Comparison of ENCODE assay signal across 24 mouse cellular contexts in the genomic region with DNA sequence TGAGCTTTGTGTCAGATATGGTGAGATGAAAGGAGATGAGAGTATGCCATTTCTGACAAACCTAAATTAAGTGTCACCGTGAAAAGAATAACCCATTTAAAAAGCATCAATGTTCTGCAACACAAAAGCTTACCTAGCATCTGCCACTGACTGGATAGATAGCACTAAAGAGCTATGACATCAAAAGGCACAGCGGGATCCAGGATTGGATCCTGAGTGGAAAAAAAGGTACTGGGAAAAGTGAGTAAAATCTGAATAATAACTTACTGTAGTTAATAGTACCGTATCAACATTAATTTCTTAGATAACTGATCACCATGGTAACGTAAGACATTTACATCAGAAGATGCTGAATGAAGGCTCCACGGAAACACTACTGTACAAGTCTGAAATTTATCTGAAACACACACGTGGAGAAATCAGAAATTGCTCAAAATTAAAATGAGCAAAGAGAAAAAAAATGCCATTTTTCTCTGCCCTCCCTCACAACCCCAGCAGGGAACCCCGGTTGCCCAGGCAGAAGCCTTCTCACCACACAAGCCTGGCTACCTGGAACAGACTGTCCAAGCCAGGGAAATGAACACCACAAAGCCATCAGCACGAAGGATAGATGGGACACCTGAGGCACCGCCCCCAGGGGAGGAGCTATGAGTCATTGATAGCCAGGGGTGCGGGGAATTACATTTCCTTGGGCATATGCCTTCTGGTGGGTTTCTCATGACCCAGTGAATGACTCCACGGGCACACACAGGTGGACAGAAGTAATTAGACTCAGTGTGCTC.
DNase-seq lines count a peak whose midpoint lies in the region; ATAC-seq and TF ChIP-seq lines count a peak whose summit lies in the region.
"Had no signal": no experiment of that assay in that cellular context is flagged by ENCODE, and none has a peak within 500 bp of the region (broad histone marks: within the 10 kb centered on the region; RNA-seq: fewer than 3 reads in every experiment).

No protein-coding gene starts in this region.

- peak overlapping the region; percentile 21; the same call in 1 of the 2 replicates for H3K27ac ChIP-seq in forebrain, postnatal 0 days (ENCODE audit: low read depth, low read length)
- no peak overlapping the region for H3K27ac ChIP-seq in forebrain, embryonic 15.5 days (replicated peaks)
- H3K27ac ChIP-seq in midbrain, embryonic 15.5 days: no peak overlapping the region
- H3K27ac ChIP-seq in midbrain, embryonic 10.5 days (replicated peaks): no peak overlapping the region
- H3K27ac ChIP-seq: embryonic facial prominence, embryonic 10.5 days; embryonic facial prominence, embryonic 13.5 days; heart, adult 2 months; heart, embryonic 10.5 days; heart, embryonic 13.5 days; hindbrain, embryonic 12.5 days; hindbrain, embryonic 15.5 days had no signal

- no peak overlapping the region for H3K4me2 ChIP-seq in forebrain, postnatal 0 days (ENCODE audit: low read depth)
- no peak overlapping the region for H3K4me2 ChIP-seq in forebrain, embryonic 15.5 days (replicated peaks)
- no peak overlapping the region for H3K4me2 ChIP-seq in midbrain, embryonic 15.5 days
- H3K4me2 ChIP-seq: embryonic facial prominence, embryonic 13.5 days; heart, embryonic 13.5 days; hindbrain, embryonic 12.5 days; hindbrain, embryonic 15.5 days had no signal

- H3K27me3 ChIP-seq in forebrain, postnatal 0 days (ENCODE audit: insufficient read depth, low read length): no peaks in the 10 kb centered on the region
- no peaks in the 10 kb centered on the region for H3K27me3 ChIP-seq in forebrain, embryonic 15.5 days
- no peaks in the 10 kb centered on the region for H3K27me3 ChIP-seq in midbrain, embryonic 15.5 days (replicated peaks)
- no peaks in the 10 kb centered on the region for H3K27me3 ChIP-seq in midbrain, embryonic 10.5 days (ENCODE audit: low read depth, poor library complexity, severe bottlenecking)
- H3K27me3 ChIP-seq: embryonic facial prominence, embryonic 13.5 days; heart, embryonic 13.5 days; hindbrain, embryonic 12.5 days; hindbrain, embryonic 15.5 days had no signal

- ATAC-seq in forebrain, postnatal 0 days: peak; percentile 86
- no peak for ATAC-seq in forebrain, embryonic 15.5 days (replicated peaks)
- peak; percentile 77 for ATAC-seq in midbrain, embryonic 15.5 days (replicated peaks)
- ATAC-seq: activated CD4-positive, CD25-positive, alpha-beta regulatory T cell, adult 4 months had no signal

- H3K9ac ChIP-seq in forebrain, postnatal 0 days: no peak overlapping the region
- H3K9ac ChIP-seq in forebrain, embryonic 15.5 days (replicated peaks): no peak overlapping the region
- no peak overlapping the region for H3K9ac ChIP-seq in midbrain, embryonic 15.5 days
- H3K9ac ChIP-seq: embryonic facial prominence, embryonic 13.5 days; heart, embryonic 13.5 days; hindbrain, embryonic 12.5 days; hindbrain, embryonic 15.5 days had no signal

- no peak for TF ChIP-seq CTCF in forebrain, postnatal 0 days (IDR thresholded peaks at IDR 0.05; ENCODE audit: low read depth)
- TF ChIP-seq CTCF in brain, embryonic 14.5 days (IDR thresholded peaks at IDR 0.05; ENCODE audit: borderline replicate concordance, extremely low read depth, insufficient read depth, insufficient read length): no peak

- TF ChIP-seq POLR2A in brain, embryonic 14.5 days (IDR thresholded peaks at IDR 0.05; ENCODE audit: borderline replicate concordance, extremely low read depth, insufficient read depth, insufficient read length, poor library complexity, severe bottlenecking): no peak

- no peak overlapping the region for H3K4me3 ChIP-seq in forebrain, postnatal 0 days (ENCODE audit: low read depth, low read length)
- H3K4me3 ChIP-seq in forebrain, embryonic 15.5 days: no peak overlapping the region
- no peak overlapping the region for H3K4me3 ChIP-seq in midbrain, embryonic 15.5 days
- no peak overlapping the region for H3K4me3 ChIP-seq in midbrain, embryonic 10.5 days
- H3K4me3 ChIP-seq: embryonic facial prominence, embryonic 10.5 days; embryonic facial prominence, embryonic 13.5 days; erythroblast, embryonic 14.5 days; heart, adult 2 months; heart, embryonic 10.5 days; heart, embryonic 13.5 days; hindbrain, embryonic 12.5 days; hindbrain, embryonic 15.5 days had no signal

- H3K9me3 ChIP-seq in forebrain, postnatal 0 days (ENCODE audit: low read length): no peaks in the 10 kb centered on the region
- no peaks in the 10 kb centered on the region for H3K9me3 ChIP-seq in forebrain, embryonic 15.5 days
- H3K9me3 ChIP-seq in midbrain, embryonic 15.5 days: no peaks in the 10 kb centered on the region
- H3K9me3 ChIP-seq in midbrain, embryonic 10.5 days (replicated peaks): no peaks in the 10 kb centered on the region
- H3K9me3 ChIP-seq: embryonic facial prominence, embryonic 10.5 days; embryonic facial prominence, embryonic 13.5 days; heart, embryonic 10.5 days; heart, embryonic 13.5 days; hindbrain, embryonic 12.5 days; hindbrain, embryonic 15.5 days had no signal

- peak; percentile 2 for DNase-seq in cerebellum, postnatal 10 days
- DNase-seq in cerebellum, postnatal 25 days: no peak
- no peak for DNase-seq in forebrain, postnatal 0 days
- DNase-seq in midbrain, embryonic 10.5 days (ENCODE audit: low spot score): no peak
- DNase-seq in brain, embryonic 14.5 days (ENCODE audit: low read depth): peak; percentile 6
- DNase-seq: adrenal gland, adult 8-10 months; adrenal gland, postnatal 25 days; cerebellum, adult 18-20 months; cerebellum, adult 9-10 months; cerebellum, postnatal 36 days; embryo, embryonic 11 days; gastrocnemius, postnatal 25 days; heart, adult 2 months; heart, postnatal 14 days had no signal

- H3K36me3 ChIP-seq in forebrain, postnatal 0 days (ENCODE audit: insufficient read depth): no peaks in the 10 kb centered on the region
- H3K36me3 ChIP-seq in forebrain, embryonic 15.5 days: no peaks in the 10 kb centered on the region
- no peaks in the 10 kb centered on the region for H3K36me3 ChIP-seq in midbrain, embryonic 15.5 days (replicated peaks)
- no peaks in the 10 kb centered on the region for H3K36me3 ChIP-seq in midbrain, embryonic 10.5 days
- H3K36me3 ChIP-seq: embryonic facial prominence, embryonic 10.5 days; embryonic facial prominence, embryonic 13.5 days; heart, embryonic 10.5 days; heart, embryonic 13.5 days; hindbrain, embryonic 12.5 days; hindbrain, embryonic 15.5 days had no signal

- 74% methylated on average over 11 of the region's 11 CpGs for WGBS in forebrain, postnatal 0 days
- WGBS in forebrain, embryonic 15.5 days: 82% methylated on average over 11 of the region's 11 CpGs
- 78% methylated on average over 11 of the region's 11 CpGs for WGBS in midbrain, embryonic 15.5 days
- 82% methylated on average over 11 of the region's 11 CpGs for WGBS in midbrain, embryonic 10.5 days

- H3K4me1 ChIP-seq in forebrain, postnatal 0 days (ENCODE audit: insufficient read depth): no peaks in the 10 kb centered on the region
- no peaks in the 10 kb centered on the region for H3K4me1 ChIP-seq in forebrain, embryonic 15.5 days
- no peaks in the 10 kb centered on the region for H3K4me1 ChIP-seq in midbrain, embryonic 15.5 days
- H3K4me1 ChIP-seq in midbrain, embryonic 10.5 days: no peaks in the 10 kb centered on the region
- H3K4me1 ChIP-seq: heart, embryonic 10.5 days; heart, embryonic 13.5 days; hindbrain, embryonic 12.5 days; hindbrain, embryonic 15.5 days had no signal

Comparison
In these comparisons a context has a peak if more than half of its experiments do, and no peak if none do; other contexts are left out.
1. DNase-seq: peak in cerebellum, postnatal 10 days (2 of 2) and brain, embryonic 14.5 days (single experiment); none in cerebellum, postnatal 25 days (0 of 2), forebrain, postnatal 0 days (single experiment) and midbrain, embryonic 10.5 days (single experiment).